Mouse (Mus musculus): ENCODE data around the gene Vmn1r127. TPM values are rescaled to one million over a fixed set of nuclear protein-coding genes. Genes with fewer than 3 reads are reported as not detected.

Gene Vmn1r127
- not detected in 2 replicates for polyA plus RNA-seq (2012; ENCODE audit: low replicate concordance)

GRCm38 (mm10) chr7:21319761-21320160, at the start of gene Vmn1r127:
Gene Vmn1r127, minus strand, starts transcription at chr7:21319861.

DNA sequence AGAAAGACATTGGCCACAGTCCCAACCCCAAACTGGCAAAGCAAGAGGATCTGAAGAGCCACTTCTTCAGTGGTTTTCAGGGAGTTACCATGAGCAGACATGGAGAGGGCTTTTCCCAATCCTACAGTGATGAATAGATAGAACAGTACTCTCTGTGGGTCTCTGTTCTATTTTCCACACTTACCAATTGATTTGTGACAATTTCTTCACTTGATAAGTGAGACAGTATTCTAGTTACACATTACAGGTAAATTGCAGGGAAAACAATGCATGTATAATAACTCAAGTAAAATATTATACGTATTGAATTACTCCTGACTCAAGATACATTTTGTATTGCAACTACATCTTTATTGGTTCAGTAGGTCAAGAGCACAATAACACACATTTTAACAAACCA, 41.5 kb upstream of the Vmn1r127 start, which contains the start of gene Vmn1r129:
Vmn1r129 (minus strand) TSS at position 101 of the 400 bp plus-strand sequence.

GRCm38 (mm10) chr7:21349073-21349472, 29.4 kb upstream of the Vmn1r127 start, which contains the start of gene Vmn1r128:
Gene Vmn1r128, plus strand, starts transcription at chr7:21349373.

DNA sequence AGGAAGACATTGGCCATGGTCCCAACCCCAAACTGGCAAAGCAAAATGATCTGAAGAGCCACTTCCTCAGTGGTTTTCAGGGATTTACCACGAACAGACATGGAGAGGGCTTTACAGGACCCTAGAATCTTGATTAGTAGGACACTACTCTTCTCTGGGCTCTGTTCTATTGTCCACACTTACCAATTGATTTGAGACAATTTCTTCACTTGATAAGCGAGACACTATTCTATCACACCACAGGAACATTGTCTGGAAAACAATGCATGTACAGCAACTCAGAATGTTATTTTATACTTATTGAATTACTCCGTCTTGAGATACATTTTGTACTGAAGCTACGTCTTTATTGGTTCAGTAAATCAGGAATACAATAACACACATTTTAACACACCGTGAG, 18.3 kb downstream of the Vmn1r127 start, which contains the start of gene Vmn1r126:
Vmn1r126 (minus strand) TSS at position 101 of the 400 bp plus-strand sequence.

DNA sequence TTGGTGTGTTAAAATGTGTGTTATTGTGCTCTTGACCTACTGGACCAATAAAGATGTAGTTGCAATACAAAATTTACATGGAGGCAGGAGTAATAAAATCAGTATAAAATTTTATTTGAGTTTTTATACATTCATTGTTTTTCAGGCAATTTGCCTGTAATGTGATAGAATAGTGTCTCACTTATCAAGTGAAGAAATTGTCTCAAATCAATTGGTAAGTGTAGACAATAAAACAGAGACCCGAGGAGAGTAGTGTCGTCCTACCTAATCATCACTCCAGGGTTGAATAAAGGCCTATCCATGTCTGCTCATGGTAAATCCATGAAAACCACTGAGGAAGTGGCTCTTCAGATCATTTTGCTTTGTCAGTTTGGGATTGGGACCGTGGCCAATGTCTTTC, 47.8 kb downstream of the Vmn1r127 start, which contains the start of gene Vmn1r125:
Vmn1r125 (plus strand) TSS at position 301 of the 400 bp plus-strand sequence.

Other genes with a start within 250 kb of the Vmn1r127 start
- not detected in 2 replicates for gene Vmn1r121, start 221.3 kb downstream of the Vmn1r127 start, polyA plus RNA-seq (2012; ENCODE audit: low replicate concordance)
- not detected in 2 replicates for gene Vmn1r122, start 185.7 kb downstream of the Vmn1r127 start, polyA plus RNA-seq (2012; ENCODE audit: low replicate concordance)
- not detected in 2 replicates for gene Vmn1r123, start 157.7 kb downstream of the Vmn1r127 start, polyA plus RNA-seq (2012; ENCODE audit: low replicate concordance)
- gene Gm5157, start 129.4 kb downstream of the Vmn1r127 start, polyA plus RNA-seq (2012; ENCODE audit: low replicate concordance) = not detected in 2 replicates
- not detected in 2 replicates for gene Vmn1r124, start 59.2 kb downstream of the Vmn1r127 start, polyA plus RNA-seq (2012; ENCODE audit: low replicate concordance)
- gene Vmn1r125, start 47.7 kb downstream of the Vmn1r127 start, polyA plus RNA-seq (2012; ENCODE audit: low replicate concordance) = not detected in 2 replicates
- gene Vmn1r126, start 18.4 kb downstream of the Vmn1r127 start, polyA plus RNA-seq (2012; ENCODE audit: low replicate concordance) = not detected in 2 replicates
- gene Vmn1r128, start 29.5 kb upstream of the Vmn1r127 start, polyA plus RNA-seq (2012; ENCODE audit: low replicate concordance) = not detected in 2 replicates
- gene Vmn1r129, start 41.4 kb upstream of the Vmn1r127 start, polyA plus RNA-seq (2012; ENCODE audit: low replicate concordance) = not detected in 2 replicates
- gene Gm6882, start 112.9 kb upstream of the Vmn1r127 start, polyA plus RNA-seq (2012; ENCODE audit: low replicate concordance) = not detected in 2 replicates
- gene Vmn1r130, start 191.9 kb upstream of the Vmn1r127 start, polyA plus RNA-seq (2012; ENCODE audit: low replicate concordance) = not detected in 2 replicates
- not detected in 2 replicates for gene Vmn1r131, start 226.2 kb upstream of the Vmn1r127 start, polyA plus RNA-seq (2012; ENCODE audit: low replicate concordance)